Mouse (Mus musculus) liver, embryonic 14.5 days (tissue): ENCODE data around the gene Krt20.

Source experiments
- CTCF ChIP-seq: IDR thresholded peaks from 2 replicates; pipeline ENCODE4 v1.5.1; 2016; ENCODE audit warnings: antibody characterized with exemption, low read depth, control low read depth
- EP300 ChIP-seq: IDR thresholded peaks from 2 replicates; pipeline ENCODE4 v1.6.1; 2016; ENCODE audit warnings: antibody characterized with exemption, low read depth

DNA sequence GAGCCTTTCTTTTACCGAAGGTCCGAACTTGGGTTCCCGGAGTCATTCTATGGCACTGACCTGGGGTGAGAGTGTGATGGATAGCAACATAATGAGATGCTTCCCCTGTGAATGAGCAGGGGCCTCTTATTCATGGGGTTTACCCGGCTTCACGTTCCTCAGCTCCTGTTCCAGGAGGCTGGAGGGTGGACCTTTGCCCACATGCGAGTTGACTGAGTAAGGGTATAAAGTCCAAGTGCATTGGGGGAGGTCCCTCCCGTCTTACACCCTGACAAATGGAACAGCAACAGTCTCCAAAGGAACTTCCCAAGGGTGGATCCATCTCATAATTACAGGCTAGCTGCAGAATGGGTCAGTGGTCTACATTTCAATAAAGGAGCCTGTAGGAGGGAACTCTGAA is 23.8 kb upstream of the Krt20 start:
- no peak for TF ChIP-seq CTCF
- TF ChIP-seq EP300: no peak
